Mouse (Mus musculus): ENCODE measurements around the gene Nxf2.
A peak's percentile ranks its signal among the peaks of the same experiment; 100 is the strongest.
"Not testable (repeated sequence)": the region's sequence is repeated elsewhere in the genome, so short reads cannot be mapped to it uniquely, and the experiment has no call there.

The Nxf2 gene

DNA sequence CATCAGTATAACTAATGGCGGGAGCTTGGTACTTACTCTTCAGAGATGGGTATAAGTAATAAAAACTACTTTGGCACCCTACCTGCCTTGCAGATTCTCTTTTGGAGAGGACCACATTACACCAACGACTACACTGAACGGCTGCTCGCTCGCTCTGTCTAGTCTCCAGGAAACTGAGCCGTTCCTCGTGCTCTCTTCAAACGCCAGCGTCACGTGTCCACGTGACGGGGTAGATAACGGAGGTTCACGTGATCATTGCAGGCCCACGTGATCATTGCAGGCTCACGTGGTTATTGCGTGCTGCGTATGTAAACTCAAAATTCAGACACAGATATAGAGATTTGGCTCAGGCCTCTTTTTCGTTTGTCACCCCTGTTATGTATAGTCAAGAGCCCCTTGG is at the start of gene Nxf2:
TSS of gene Nxf2 (minus strand) at position 209 of the 400 bp plus-strand sequence.
- no peak for DNase-seq

GRCm38 (mm10) chrX:135011381-135011780 is 46.8 kb upstream of the Nxf2 start:
- DNase-seq: no peak

DNA sequence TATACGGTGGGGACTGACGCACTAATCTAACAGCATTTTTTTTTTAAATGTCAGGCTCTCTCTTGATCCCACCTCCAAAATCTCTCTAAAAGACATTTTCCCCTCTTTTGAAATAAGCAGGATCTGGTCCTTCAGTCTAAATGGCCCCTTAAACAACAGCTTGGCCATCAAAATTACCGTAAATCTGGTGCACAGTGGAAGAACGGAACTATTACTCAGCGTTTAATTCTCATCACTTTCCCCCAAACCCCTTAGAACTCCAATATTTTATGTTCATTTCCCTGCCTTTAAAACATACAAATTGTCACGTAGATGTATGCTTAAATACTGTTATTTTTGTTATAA is 44.9 kb upstream of the Nxf2 start:
- DNase-seq: no peak

DNA sequence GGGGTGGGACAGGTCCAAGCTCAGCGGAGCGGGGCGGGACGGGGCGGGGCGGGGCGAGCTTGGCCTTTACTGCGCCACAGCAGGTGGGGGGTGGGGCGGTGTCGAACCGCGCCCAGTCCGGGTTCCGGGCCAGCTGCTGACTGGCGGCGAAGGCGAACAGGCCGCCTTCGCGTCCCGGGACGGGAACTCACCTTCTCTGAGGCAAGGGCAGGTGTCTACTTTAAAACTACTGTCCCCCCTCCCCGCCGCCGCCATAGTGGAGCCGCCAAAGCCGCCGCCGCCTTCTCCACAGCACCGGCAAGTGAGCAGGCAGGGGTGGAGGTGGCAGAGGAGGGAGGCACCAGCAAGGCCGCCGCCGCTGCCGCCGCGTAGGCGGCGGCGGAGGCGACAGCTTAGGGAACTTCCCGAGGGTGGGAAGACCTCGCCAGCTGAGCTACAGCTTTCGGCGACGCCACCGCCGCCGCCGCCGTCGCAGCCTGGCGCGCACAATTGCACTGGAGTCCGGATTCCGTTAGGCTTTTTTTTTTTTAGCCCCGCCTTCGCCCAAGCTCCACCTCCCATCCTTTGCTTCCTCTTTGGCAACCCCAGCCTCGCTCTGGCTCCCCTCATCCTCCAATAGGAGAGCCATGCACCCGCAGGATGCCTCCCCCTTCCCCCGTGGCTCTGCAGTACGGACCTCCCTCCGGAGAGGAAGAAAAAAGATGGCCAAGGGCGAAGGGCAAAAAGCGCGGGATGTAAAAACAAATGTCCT is 44.3 kb upstream of the Nxf2 start, which contains the start of gene Zmat1:
TSS of gene Zmat1 (minus strand) at position 490 of the 751 bp plus-strand sequence.
- DNase-seq: peak; percentile 85

GRCm38 (mm10) chrX:135008021-135008420 is 43.5 kb upstream of the Nxf2 start:
- DNase-seq: no peak

DNA sequence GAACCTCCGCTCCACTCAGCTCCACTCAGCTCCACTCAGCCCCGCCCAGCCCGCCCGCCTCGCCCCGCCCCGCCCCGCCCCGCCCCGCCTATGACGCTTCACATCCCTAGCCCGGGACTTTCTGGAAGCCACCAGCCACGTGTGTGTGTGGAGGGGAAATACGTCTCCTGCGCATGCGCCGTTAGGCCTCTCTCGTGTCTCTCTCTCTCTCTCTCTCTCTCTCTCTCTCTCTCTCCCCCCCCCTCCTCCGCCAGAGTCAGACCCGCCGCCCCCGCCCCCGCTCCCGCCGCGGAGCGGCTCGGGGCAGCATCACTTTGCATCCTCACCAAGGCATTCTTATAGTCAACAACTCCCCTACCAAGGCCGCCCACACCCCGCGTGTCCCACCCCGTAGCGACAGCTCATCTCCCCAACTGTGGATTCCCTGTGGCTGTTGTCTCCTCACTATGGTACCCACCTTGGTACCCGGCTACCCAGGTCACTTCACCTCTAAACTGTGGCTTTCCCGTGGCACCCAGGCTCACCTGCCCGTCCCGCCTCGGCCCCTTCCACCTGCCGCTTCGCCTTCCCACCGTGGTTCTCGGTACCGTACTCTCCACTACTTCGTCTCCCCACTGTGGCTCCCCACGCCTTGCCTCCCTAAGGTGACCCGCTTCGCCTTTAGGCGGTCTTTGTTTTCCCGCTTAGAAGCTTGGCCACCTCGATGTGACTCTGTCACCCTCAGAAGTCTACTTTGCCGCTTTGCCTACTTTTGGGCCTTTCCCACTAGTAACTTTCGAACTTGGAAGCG is 1.1 kb downstream of the Nxf2 start:
- peak; percentile 53 for DNase-seq

- DNase-seq: peak; percentile 33
Measured at GRCm38 (mm10) chrX:134930361-134930760, 34.2 kb downstream of the Nxf2 start.

GRCm38 (mm10) chrX:134929927-134930326 is 34.6 kb downstream of the Nxf2 start:
- no peak for DNase-seq

DNA sequence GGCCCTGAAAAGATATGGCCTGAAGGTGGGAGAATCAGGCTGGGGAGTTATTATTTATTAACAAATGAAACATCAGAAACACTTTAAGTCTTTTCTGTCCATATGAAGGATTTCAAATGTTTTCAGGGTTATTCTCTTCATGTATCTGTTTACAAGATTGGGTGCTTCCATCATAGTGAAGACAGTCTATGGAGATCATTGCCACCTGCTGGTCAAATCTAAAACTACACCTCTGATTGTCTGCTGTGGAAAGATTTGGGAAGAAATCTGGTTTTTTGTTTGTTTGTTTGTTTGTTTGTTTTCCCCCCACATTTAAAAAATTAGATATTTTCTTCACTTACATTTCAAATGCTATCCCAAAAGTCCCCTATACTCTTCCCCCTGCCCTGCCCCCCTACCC is 39.5 kb downstream of the Nxf2 start:
- peak; percentile 9 for DNase-seq

GRCm38 (mm10) chrX:134923675-134924424 is 40.7 kb downstream of the Nxf2 start:
- DNase-seq: no peak

- no peak for DNase-seq
Measured at GRCm38 (mm10) chrX:134919220-134919619, 45.3 kb downstream of the Nxf2 start.

GRCm38 (mm10) chrX:134915745-134916144 is 48.8 kb downstream of the Nxf2 start:
- DNase-seq: no peak

DNA sequence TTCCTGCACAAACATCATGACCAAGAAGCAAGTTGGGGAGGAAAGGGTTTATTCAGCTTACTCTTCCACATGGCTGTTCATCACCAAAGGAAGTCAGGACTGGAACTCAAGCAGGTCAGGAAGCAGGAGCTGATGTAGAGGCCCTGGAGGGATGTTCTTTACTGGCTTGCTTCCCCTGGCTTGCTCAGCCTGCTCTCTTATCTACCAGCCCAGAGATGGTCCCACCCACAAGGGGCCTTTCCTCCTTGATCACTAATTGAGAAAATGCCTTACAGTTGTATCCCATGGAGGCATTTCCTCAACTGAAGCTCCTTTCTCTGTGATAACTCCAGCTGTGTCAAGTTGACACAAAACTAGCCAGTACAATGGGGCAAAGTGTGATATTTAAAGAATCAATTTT is 49.2 kb downstream of the Nxf2 start:
- not testable (repeated sequence) for DNase-seq

DNA sequence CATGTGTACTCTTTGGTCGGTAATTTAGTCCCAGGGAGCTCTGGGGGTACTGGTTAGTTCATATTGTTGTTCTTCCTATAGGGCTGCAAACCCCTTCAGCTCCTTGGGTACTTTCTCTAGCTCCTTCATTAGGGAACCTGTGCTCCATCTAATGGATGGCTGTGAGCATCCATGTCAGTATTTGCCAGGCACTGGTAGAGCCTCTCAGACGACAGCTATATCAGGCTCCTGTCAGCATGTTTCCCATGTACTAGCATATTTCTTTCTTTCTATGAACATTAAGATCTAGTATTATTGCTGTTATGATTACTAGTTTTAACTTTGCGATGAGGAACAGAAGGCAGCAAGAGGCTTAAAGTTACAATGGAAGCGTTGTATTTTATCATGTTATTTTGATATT is 49.7 kb downstream of the Nxf2 start:
- DNase-seq: no peak

- DNase-seq: peak; percentile 14
Measured at GRCm38 (mm10) chrX:134913234-134913936, 51.2 kb downstream of the Nxf2 start.

DNA sequence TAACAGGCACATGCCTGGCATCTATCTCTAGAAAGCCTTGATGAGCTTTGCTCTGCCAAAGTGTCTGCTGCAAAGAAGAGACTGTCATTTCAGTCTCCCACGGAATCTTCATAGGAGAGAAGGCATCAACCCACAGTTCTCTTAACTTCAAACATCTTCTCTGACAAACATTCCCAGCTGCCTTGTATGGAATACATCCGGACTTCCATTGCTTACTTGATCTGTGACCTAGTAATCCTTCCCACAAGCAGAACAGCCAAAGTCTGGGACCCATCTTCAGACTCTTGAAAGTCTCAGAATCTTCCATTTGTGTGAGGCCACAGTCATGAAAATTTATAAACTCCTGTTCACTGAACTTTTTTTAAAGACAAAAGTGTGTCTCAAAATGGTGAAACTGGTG is 51.7 kb downstream of the Nxf2 start:
- DNase-seq: no peak

GRCm38 (mm10) chrX:134910345-134910744 is 54.2 kb downstream of the Nxf2 start:
- no peak for DNase-seq
